Mouse (Mus musculus) cerebellum, adult 2 months (tissue): ENCODE measurements at regions not wholly inside any gene's neighbourhood (a gene's known extent, or its start where the extent isn't known, plus 50 kb on each side); places are given as distances from the start of the nearest gene placed in this dataset.

ENCODE experiments used
- DNase-seq, 2 experiments: peaks; one replicate each; pipeline ENCODE4 v3.0.0; 2021
- H3K27ac ChIP-seq: fragments of 200-500 bp; 2 replicates; pipeline ENCODE4 v1.5.1; 2012; ENCODE audit warnings: low read length, control low read depth, inconsistent platforms; ENCODE audit not compliant: insufficient read depth
- H3K27me3 ChIP-seq: fragments of 200-500 bp; 2 replicates; pipeline ENCODE4 v1.6.1; 2012; ENCODE audit warnings: inconsistent platforms, mild to moderate bottlenecking, low read length, moderate library complexity; ENCODE audit not compliant: control insufficient read depth, insufficient read depth
- H3K4me1 ChIP-seq: fragments of 200-500 bp; 2 replicates; pipeline ENCODE4 v1.6.1; 2011; ENCODE audit warnings: low read length; ENCODE audit not compliant: control insufficient read depth, insufficient read depth
- H3K4me3 ChIP-seq: fragments of 200-500 bp; replicated peaks from 2 replicates; pipeline ENCODE3; 2011; ENCODE audit warnings: mild to moderate bottlenecking, low read depth, low read length, control low read depth; ENCODE audit not compliant: insufficient read depth
- CTCF ChIP-seq: fragments of 200-500 bp; IDR thresholded peaks from 2 replicates; pipeline ENCODE4 v1.5.1; 2011; ENCODE audit warnings: low read depth, mild to moderate bottlenecking, control low read depth, low read length, moderate library complexity, borderline replicate concordance; ENCODE audit not compliant: insufficient read depth
- POLR2A ChIP-seq: fragments of 200-500 bp; IDR thresholded peaks from 2 replicates; pipeline ENCODE4 v1.6.1; 2011; ENCODE audit warnings: low read length, control low read depth, borderline replicate concordance; ENCODE audit not compliant: insufficient read depth
- WGBS: fragments of 180-500 bp; shearing (Covaris S2); methylation state at CpG from one replicate; pipeline ENCODE4 v1.1.7; 2018; 5-methylcytosine and 5-hydroxymethylcytosine counted together

GRCm38 (mm10) chrX:145758406-145758805 lies 253.4 kb upstream of the Amot start:
- no peak overlapping the region for H3K27ac ChIP-seq
- TF ChIP-seq CTCF (no peak), POLR2A (no peak)
- H3K27me3 ChIP-seq: no peaks in the 10 kb centered on the region
- no peaks in the 10 kb centered on the region for H3K4me1 ChIP-seq
- no peak overlapping the region for H3K4me3 ChIP-seq
- peak in 1 of 2 experiments; percentile 0 for DNase-seq
- WGBS: 6% methylated on average over 5 of the region's 5 CpGs

DNA sequence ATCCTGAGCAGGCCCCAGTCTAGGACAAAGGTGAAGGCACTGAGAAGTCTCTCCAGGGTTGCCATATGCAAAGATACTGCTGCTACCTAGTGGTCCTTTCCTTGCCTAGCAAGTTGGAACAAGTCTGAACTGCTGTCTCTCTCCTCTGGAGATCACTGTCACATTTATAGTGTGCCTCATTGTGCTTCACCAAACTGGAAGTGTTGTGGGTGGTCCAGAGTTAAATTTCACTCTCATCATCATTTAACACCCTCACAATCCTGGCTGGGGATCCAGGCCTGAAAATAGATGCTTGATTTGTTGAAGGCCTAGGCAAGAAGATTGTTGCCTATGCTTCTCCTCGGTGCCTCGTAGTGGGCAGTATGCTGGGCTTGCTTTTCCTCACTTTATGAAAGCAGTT lies 248.4 kb upstream of the Amot start:
- Histone ChIP-seq H3K27me3 (no peaks in the 10 kb centered on the region), H3K27ac (no peak overlapping the region), H3K4me3 (no peak overlapping the region), H3K4me1 (no peaks in the 10 kb centered on the region)
- 95% methylated on average over 2 of the region's 2 CpGs for WGBS
- no peak for TF ChIP-seq POLR2A
- no peak for TF ChIP-seq CTCF
- DNase-seq: no peak
